Mouse (Mus musculus) kidney, postnatal 0 days (tissue): ENCODE measurements around the gene Pogz. TPM values are rescaled to one million over a fixed set of nuclear protein-coding genes. Genes with fewer than 3 reads are reported as not detected.
"Not testable (repeated sequence)": the region's sequence is repeated elsewhere in the genome, so short reads cannot be mapped to it uniquely, and the experiment has no call there.

Experiments
- ATAC-seq: fragments of 200-750 bp; cut with Nextera tagmentation; replicated peaks from 2 replicates; pipeline ENCODE4 v1.8.0; 2017; ENCODE audit warnings: low read depth, moderate number of reproducible peaks, moderate TSS enrichment, moderate library complexity; ENCODE audit not compliant: low FRiP score
- DNase-seq: peaks from one replicate; pipeline ENCODE4 v3.0.0-alpha.2; 2016; ENCODE audit warnings: low spot score
- H3K27ac ChIP-seq: fragments of 300-500 bp; sonication (generic); 2 replicates; pipeline ENCODE4 v1.5.1; 2014; ENCODE audit warnings: mild to moderate bottlenecking
- H3K27me3 ChIP-seq: fragments of 300-500 bp; sonication (generic); 2 replicates; pipeline ENCODE4 v1.6.1; 2014; ENCODE audit warnings: low read length, mixed read lengths; ENCODE audit not compliant: insufficient read depth
- H3K36me3 ChIP-seq: fragments of 300-500 bp; sonication (generic); 2 replicates; pipeline ENCODE4 v1.6.1; 2014; ENCODE audit warnings: low read length, mixed read lengths; ENCODE audit not compliant: insufficient read depth
- H3K4me1 ChIP-seq: fragments of 300-500 bp; sonication (generic); replicated peaks from 2 replicates; pipeline ENCODE4 v1.6.1; 2014; ENCODE audit warnings: antibody characterized with exemption, low read length, mixed read lengths; ENCODE audit not compliant: insufficient read depth
- H3K4me2 ChIP-seq: fragments of 300-500 bp; sonication (generic); 2 replicates; pipeline ENCODE4 v1.6.1; 2014; ENCODE audit warnings: mild to moderate bottlenecking, low read length, moderate library complexity, mixed read lengths
- H3K4me3 ChIP-seq: fragments of 300-500 bp; sonication (generic); replicated peaks from 2 replicates; pipeline ENCODE4 v1.5.1; 2014; ENCODE audit warnings: low read depth, low read length
- H3K9ac ChIP-seq: fragments of 300-500 bp; sonication (generic); 2 replicates; pipeline ENCODE4 v1.6.1; 2014; ENCODE audit warnings: low read depth, low read length
- H3K9me3 ChIP-seq: fragments of 300-500 bp; sonication (generic); replicated peaks from 2 replicates; pipeline ENCODE4 v1.6.1; 2016; ENCODE audit warnings: low read length, inconsistent platforms, mixed read lengths
- CTCF ChIP-seq: IDR thresholded peaks from 2 replicates; pipeline ENCODE4 v1.5.1; 2016; ENCODE audit warnings: antibody characterized with exemption, low read depth, mild to moderate bottlenecking, moderate library complexity
- WGBS: fragments of 180-500 bp; shearing (Covaris S2); extraction: QIAGEN DNeasy Blood & Tissue Kit; methylation state at CpG from one replicate; pipeline ENCODE4 v1.1.7; 2014; 5-methylcytosine and 5-hydroxymethylcytosine counted together
- polyA plus RNA-seq: library from polyadenylated mRNA; unstranded; fragments of >200 nt; fragmentation: Nextera tagmentation; extraction: Ambion mirVana; gene quantifications from 2 replicates; pipeline ENCODE4 v1.2.1, GENCODE M21; 2015

Pogz gene
- polyA plus RNA-seq, 1 experiment from 2014 or later = 14.6 TPM

DNA sequence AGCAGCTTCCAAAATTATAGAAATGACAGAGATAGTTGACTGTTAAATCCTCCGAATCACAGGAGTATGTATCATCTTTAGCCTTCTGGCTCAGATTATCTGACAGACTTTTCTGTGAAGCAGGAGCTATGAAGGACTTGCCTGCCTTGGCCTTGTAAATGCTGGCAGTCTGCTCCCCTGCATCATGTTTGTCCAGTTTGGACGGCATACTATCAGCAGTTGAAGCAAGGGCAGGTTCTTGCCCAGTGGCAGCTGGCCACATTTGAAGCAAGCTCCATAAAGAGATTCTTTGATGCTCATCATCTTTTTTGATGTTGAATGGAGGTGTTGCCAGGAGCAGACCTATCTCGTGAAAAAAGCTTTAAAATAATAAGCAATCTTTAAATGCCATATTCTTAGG is 56.7 kb downstream of the Pogz start:
- Histone ChIP-seq H3K4me3 (no peak overlapping the region), H3K9ac (no peak overlapping the region), H3K27ac (no peak overlapping the region), H3K36me3 (no peaks in the 10 kb centered on the region), H3K4me2 (no peak overlapping the region), H3K9me3 (no peaks in the 10 kb centered on the region), H3K27me3 (no peaks in the 10 kb centered on the region), H3K4me1 (no peaks in the 10 kb centered on the region)
- DNase-seq (no peak), ATAC-seq (no peak)
- TF ChIP-seq CTCF = no peak
- WGBS = 64% methylated on average over 3 of the region's 3 CpGs

DNA sequence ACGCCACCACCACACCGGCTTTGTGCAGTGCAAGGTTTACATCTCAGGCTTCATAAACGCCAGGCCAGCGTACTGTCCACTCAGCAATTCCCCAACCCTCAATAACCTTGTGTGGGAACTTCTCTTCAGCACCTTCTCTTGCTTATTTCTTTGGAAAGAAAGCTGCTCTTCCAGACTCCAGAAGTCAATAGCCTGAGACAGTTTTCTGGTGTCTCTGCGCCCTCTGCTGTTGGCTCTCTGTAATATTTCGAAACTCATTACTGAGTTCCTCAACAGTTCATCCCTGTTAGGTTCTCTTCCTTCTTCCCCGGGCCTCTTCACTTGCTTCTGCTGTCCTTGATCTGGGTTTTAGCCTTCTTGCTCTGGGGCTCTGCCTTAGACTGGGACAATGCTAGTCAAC is 65.4 kb downstream of the Pogz start:
- TF ChIP-seq CTCF = peak; percentile 78
- H3K4me1 ChIP-seq = no peaks in the 10 kb centered on the region
- no peaks in the 10 kb centered on the region for H3K36me3 ChIP-seq
- H3K9me3 ChIP-seq = no peaks in the 10 kb centered on the region
- ATAC-seq = 0 out of 2 replicates have a peak, but pooled peaks have one; percentile 17
- no peak overlapping the region for H3K27ac ChIP-seq
- WGBS = 18% methylated on average over 7 of the region's 7 CpGs
- H3K4me2 ChIP-seq = no peak overlapping the region
- H3K4me3 ChIP-seq = no peak overlapping the region
- no peak overlapping the region for H3K9ac ChIP-seq
- DNase-seq = peak; percentile 90
- H3K27me3 ChIP-seq = no peaks in the 10 kb centered on the region

DNA sequence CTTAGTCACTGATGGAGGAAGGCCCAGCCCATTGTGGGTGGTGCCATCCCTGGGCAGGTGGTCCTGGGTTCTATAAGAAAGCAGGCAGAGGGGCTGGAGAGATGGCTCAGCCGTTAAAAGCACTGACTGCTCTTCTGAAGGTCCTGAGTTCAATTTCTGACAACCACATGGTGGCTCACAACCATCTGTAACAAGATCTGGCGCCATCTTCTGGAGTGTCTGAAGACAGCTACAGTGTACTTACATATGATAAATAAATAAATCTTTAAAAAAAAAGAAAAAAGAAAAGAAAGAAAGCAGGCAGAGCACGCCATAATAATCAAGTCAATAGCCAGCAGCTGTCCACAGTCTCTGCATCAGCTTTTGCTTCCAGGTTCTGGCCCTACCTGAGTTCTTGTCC is 67.4 kb downstream of the Pogz start:
- H3K4me2 ChIP-seq, H3K4me3 ChIP-seq, H3K9ac ChIP-seq, ATAC-seq, DNase-seq, H3K4me1 ChIP-seq, H3K36me3 ChIP-seq, H3K27me3 ChIP-seq, H3K27ac ChIP-seq, H3K9me3 ChIP-seq: not testable (repeated sequence)
- TF ChIP-seq CTCF = peak; percentile 36
- WGBS = 64% methylated on average over 3 of the region's 3 CpGs

GRCm38 (mm10) chr3:94906482-94906881 is 69.1 kb downstream of the Pogz start:
- TF ChIP-seq CTCF = no peak
- no peak for DNase-seq
- Histone ChIP-seq H3K4me1 (no peaks in the 10 kb centered on the region), H3K27me3 (no peaks in the 10 kb centered on the region), H3K27ac (no peak overlapping the region), H3K36me3 (no peaks in the 10 kb centered on the region), H3K4me2 (no peak overlapping the region), H3K9ac (no peak overlapping the region), H3K4me3 (no peak overlapping the region), H3K9me3 (no peaks in the 10 kb centered on the region)
- 39% methylated on average over 1 of the region's 1 CpGs for WGBS
- no peak for ATAC-seq

DNA sequence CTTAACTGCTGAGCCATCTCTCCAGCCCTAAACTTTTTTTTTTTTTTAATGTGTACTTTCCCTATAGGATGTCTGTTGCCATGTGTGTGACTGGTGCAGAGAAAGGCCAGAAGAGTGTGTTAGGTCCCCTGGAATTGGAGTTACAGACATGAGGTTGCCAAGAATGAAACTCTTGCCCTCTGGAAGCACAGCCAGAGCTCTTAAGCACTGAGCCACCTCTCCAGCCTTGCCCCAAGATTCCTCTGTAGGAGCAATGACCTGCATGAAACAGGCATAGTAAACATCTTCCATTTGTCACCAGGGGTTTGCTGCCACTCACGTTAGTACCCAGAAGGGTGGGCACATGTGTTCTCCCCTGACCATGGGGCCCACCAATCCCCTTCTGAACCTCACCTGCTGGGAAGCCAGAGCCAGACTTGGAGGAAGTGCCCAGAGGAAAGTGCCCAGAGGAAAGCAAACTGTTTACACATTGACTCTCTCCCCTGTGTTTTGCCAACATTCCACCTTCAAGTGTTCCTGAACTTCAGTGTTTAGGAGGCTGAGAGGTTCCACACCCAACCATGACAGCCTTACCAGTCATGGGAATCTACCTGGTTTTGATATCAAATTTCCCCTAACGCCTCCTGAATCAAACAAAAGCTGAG is 73.8 kb downstream of the Pogz start:
- no peak overlapping the region for H3K4me2 ChIP-seq
- no peak overlapping the region for H3K9ac ChIP-seq
- H3K4me1 ChIP-seq = no peaks in the 10 kb centered on the region; the same call in 1 of the 2 replicates
- H3K36me3 ChIP-seq = no peaks in the 10 kb centered on the region
- ATAC-seq (no peak), DNase-seq (no peak)
- WGBS = 62% methylated on average over 2 of the region's 2 CpGs
- TF ChIP-seq CTCF = no peak
- H3K4me3 ChIP-seq = no peak overlapping the region
- H3K27me3 ChIP-seq = no peaks in the 10 kb centered on the region
- no peak overlapping the region for H3K27ac ChIP-seq
- H3K9me3 ChIP-seq = no peaks in the 10 kb centered on the region

GRCm38 (mm10) chr3:94913801-94914200 is 76.4 kb downstream of the Pogz start:
- Histone ChIP-seq H3K4me2 (no peak overlapping the region), H3K4me1 (peaks cover 4% of the 10 kb centered on the region; the same call in 1 of the 2 replicates), H3K27me3 (no peaks in the 10 kb centered on the region), H3K9ac (no peak overlapping the region), H3K4me3 (no peak overlapping the region), H3K27ac (peak overlapping the region; percentile 72), H3K9me3 (no peaks in the 10 kb centered on the region), H3K36me3 (no peaks in the 10 kb centered on the region)
- ATAC-seq = peak; percentile 71
- peak; percentile 42 for DNase-seq
- 42% methylated on average over 5 of the region's 5 CpGs for WGBS
- TF ChIP-seq CTCF = no peak
